Mouse (Mus musculus) cortical plate, adult 2 months (tissue): ENCODE measurements around the gene Sec24b.

Source experiments
- CTCF ChIP-seq: fragments of 200-500 bp; IDR thresholded peaks from 2 replicates; pipeline ENCODE4 v1.5.1; 2011; ENCODE audit warnings: mild to moderate bottlenecking, control low read depth, low read length; ENCODE audit not compliant: insufficient read depth; ENCODE audit errors: extremely low read depth
- POLR2A ChIP-seq: fragments of 200-500 bp; IDR thresholded peaks from 2 replicates; pipeline ENCODE4 v1.6.1; 2011; ENCODE audit warnings: mild to moderate bottlenecking, low read length, control low read depth; ENCODE audit not compliant: insufficient read depth; ENCODE audit errors: extremely low read depth

- TF ChIP-seq POLR2A = no peak
- TF ChIP-seq CTCF = no peak
Measured at GRCm38 (mm10) chr3:129941291-129941690, 120.1 kb downstream of the Sec24b start.
